In genomic region chr11:72478228-72478627, GRCm38 (mm10) we compare ENCODE assay signal across 11 mouse cellular contexts. TPM values are rescaled to one million over a fixed set of nuclear protein-coding genes. Genes with fewer than 3 reads are reported as not detected.
DNase-seq lines count a peak whose midpoint lies in the region; ATAC-seq and TF ChIP-seq lines count a peak whose summit lies in the region.
"Had no signal": no experiment of that assay in that cellular context is flagged by ENCODE, and none has a peak within 500 bp of the region (broad histone marks: within the 10 kb centered on the region; RNA-seq: fewer than 3 reads in every experiment).

No protein-coding gene starts in this region.

- H3K27me3 ChIP-seq in forebrain, embryonic 16.5 days (replicated peaks; ENCODE audit: control insufficient read depth, insufficient read depth, low read length) = no peaks in the 10 kb centered on the region
- H3K27me3 ChIP-seq: liver, embryonic 13.5 days; Patski had no signal

- no peak overlapping the region for H3K4me3 ChIP-seq in embryonic fibroblast, embryonic 13.5 days (ENCODE audit: insufficient read depth, low read length)
- no peak overlapping the region for H3K4me3 ChIP-seq in forebrain, embryonic 16.5 days (replicated peaks; ENCODE audit: low read length)
- H3K4me3 ChIP-seq: erythroblast, embryonic 14.5 days; liver, embryonic 13.5 days had no signal

- TF ChIP-seq POLR2A in embryonic fibroblast, embryonic 13.5 days (IDR thresholded peaks at IDR 0.05; ENCODE audit: low read depth, low read length) = no peak

- H3K4me2 ChIP-seq in forebrain, embryonic 16.5 days (ENCODE audit: low read length) = no peak overlapping the region
- H3K4me2 ChIP-seq: liver, embryonic 13.5 days had no signal

- 76% methylated on average over 6 of the region's 6 CpGs for WGBS in forebrain, embryonic 16.5 days

- DNase-seq in kidney, adult 18-20 months = peak; percentile 29
- DNase-seq in kidney, adult 8-10 months = no peak
- DNase-seq in 416B (ENCODE audit: low read depth) = peak; percentile 90
- peak; percentile 62 for DNase-seq in kidney, postnatal 10 days
- no peak for DNase-seq in yolk sac, embryonic 10.5 days (ENCODE audit: low spot score)
- no peak for DNase-seq in cerebellum, adult 18-20 months
- DNase-seq: liver, embryonic 13.5 days had no signal

- H3K9me3 ChIP-seq in forebrain, embryonic 16.5 days (ENCODE audit: control insufficient read depth, low read length) = no peaks in the 10 kb centered on the region
- H3K9me3 ChIP-seq: liver, embryonic 13.5 days had no signal

- no peak for ATAC-seq in forebrain, embryonic 16.5 days
- ATAC-seq: Patski had no signal

- peak overlapping the region; percentile 17; the same call in 1 of the 2 replicates for H3K27ac ChIP-seq in embryonic fibroblast, embryonic 13.5 days (ENCODE audit: insufficient read depth, low read length)
- H3K27ac ChIP-seq in forebrain, embryonic 16.5 days (ENCODE audit: low read length) = no peak overlapping the region

- no peaks in the 10 kb centered on the region for H3K4me1 ChIP-seq in embryonic fibroblast, embryonic 13.5 days (ENCODE audit: control insufficient read depth, insufficient read depth, low read length)
- H3K4me1 ChIP-seq in forebrain, embryonic 16.5 days (replicated peaks; ENCODE audit: control insufficient read depth, insufficient read depth, low read length) = no peaks in the 10 kb centered on the region; the same call in 1 of the 2 replicates

- H3K9ac ChIP-seq in forebrain, embryonic 16.5 days (replicated peaks; ENCODE audit: low read depth, low read length) = no peak overlapping the region
- H3K9ac ChIP-seq: liver, embryonic 13.5 days had no signal

- no peaks in the 10 kb centered on the region for H3K36me3 ChIP-seq in forebrain, embryonic 16.5 days (ENCODE audit: control insufficient read depth, insufficient read depth)
- H3K36me3 ChIP-seq: liver, embryonic 13.5 days had no signal

- no peak for TF ChIP-seq CTCF in embryonic fibroblast, embryonic 13.5 days (IDR thresholded peaks at IDR 0.05; ENCODE audit: borderline replicate concordance, insufficient read depth, low read length)

RNA-seq across cellular contexts. Expression of gene Spns2, which starts 11.5 kb away (rescaled TPM):
- polyA plus RNA-seq in embryonic fibroblast, embryonic 13.5 days (2011; ENCODE audit: insufficient read length, low read depth, missing spikeins) = 0.45 and 1.3 TPM in 2 replicates
- 6.6 and 9.3 TPM in 2 replicates for polyA plus RNA-seq in forebrain, embryonic 16.5 days (2015; fragmentation: Nextera tagmentation; extraction: Ambion mirVana)

RNA-seq across cellular contexts. Expression of gene Mybbp1a, which starts 37.1 kb away (rescaled TPM):
- 124 and 138 TPM in 2 replicates for polyA plus RNA-seq in embryonic fibroblast, embryonic 13.5 days (2011; ENCODE audit: insufficient read length, low read depth, missing spikeins)
- 94.8 and 98.2 TPM in 2 replicates for polyA plus RNA-seq in forebrain, embryonic 16.5 days (2015; fragmentation: Nextera tagmentation; extraction: Ambion mirVana)

RNA-seq across cellular contexts. Expression of gene Ggt6, which starts 42.9 kb away (rescaled TPM):
- not detected in 2 replicates for polyA plus RNA-seq in embryonic fibroblast, embryonic 13.5 days (2011; ENCODE audit: insufficient read length, low read depth, missing spikeins)
- polyA plus RNA-seq in forebrain, embryonic 16.5 days (2015; fragmentation: Nextera tagmentation; extraction: Ambion mirVana) = not detected in 2 replicates
- polyA plus RNA-seq: erythroblast, embryonic 14.5 days; liver, embryonic 13.5 days had no signal

Comparison
In these comparisons a context has a peak if more than half of its experiments do, and no peak if none do; other contexts are left out.
1. DNase-seq: peak in kidney, adult 18-20 months (single experiment), 416B (single experiment) and kidney, postnatal 10 days (single experiment); none in kidney, adult 8-10 months (0 of 2), yolk sac, embryonic 10.5 days (single experiment) and cerebellum, adult 18-20 months (0 of 2).